Mouse (Mus musculus): ENCODE measurements at regions not wholly inside any gene's neighbourhood (a gene's known extent, or its start where the extent isn't known, plus 50 kb on each side); places are given as distances from the start of the nearest gene placed in this dataset.

DNA sequence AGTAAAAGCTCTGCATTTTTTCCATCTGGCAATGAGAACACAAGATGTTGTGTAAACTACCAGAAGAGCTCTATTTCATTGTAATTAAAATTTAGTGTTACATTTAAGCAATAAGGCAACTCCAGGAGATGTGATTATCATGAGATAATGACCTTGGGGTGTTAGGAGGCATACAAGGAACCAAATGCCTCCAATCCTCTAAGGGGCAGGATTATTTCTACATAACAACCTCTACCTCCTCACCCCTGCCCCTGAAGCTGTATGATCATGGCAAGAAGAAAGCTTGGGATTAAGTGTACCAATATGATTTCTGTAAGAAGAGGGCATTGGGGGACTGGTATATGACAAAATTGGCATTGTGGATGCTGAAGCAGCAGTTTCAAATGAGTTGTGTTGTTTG is 228.8 kb downstream of the Rpl36a-ps1 start:
- Histone ChIP-seq H3K27ac (ENCODE audit: insufficient read depth, low read depth, low read length) (no peak overlapping the region), H3K4me3 (ENCODE audit: insufficient read depth, low read length) (no peak overlapping the region), H3K4me1 (ENCODE audit: control insufficient read depth, insufficient read depth, low read length) (no peaks in the 10 kb centered on the region)
- no peak for TF ChIP-seq POLR2A (IDR thresholded peaks at IDR 0.05; ENCODE audit: borderline replicate concordance, low read depth, low read length)
- no peak for TF ChIP-seq CTCF (IDR thresholded peaks at IDR 0.05; ENCODE audit: low read depth, low read length)

DNA sequence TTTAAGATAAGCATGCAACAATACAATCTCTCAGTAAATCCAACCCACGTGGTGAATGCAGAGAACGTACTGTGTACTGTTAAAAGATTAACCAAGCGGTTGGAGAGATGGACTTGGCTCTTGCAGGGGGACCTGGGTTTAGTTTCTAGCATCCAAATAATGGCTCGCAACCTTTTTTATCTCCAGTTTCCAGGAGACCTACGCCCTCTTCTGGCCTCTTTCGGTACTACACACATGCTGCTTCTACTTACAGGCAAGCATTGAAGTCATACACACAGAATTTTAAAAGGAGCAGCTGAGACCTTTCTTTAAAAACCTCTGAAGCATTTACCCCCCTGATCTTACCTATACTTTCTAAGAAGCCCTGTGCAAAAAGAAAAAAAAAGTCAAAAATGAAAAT is 243.4 kb downstream of the Rpl36a-ps1 start:
- Histone ChIP-seq H3K4me1 (ENCODE audit: control insufficient read depth, insufficient read depth, low read length) (no peaks in the 10 kb centered on the region), H3K27ac (ENCODE audit: insufficient read depth, low read depth, low read length) (no peak overlapping the region), H3K4me3 (ENCODE audit: insufficient read depth, low read length) (no peak overlapping the region)
- TF ChIP-seq POLR2A (IDR thresholded peaks at IDR 0.05; ENCODE audit: borderline replicate concordance, low read depth, low read length) (no peak), CTCF (IDR thresholded peaks at IDR 0.05; ENCODE audit: low read depth, low read length) (no peak)

DNA sequence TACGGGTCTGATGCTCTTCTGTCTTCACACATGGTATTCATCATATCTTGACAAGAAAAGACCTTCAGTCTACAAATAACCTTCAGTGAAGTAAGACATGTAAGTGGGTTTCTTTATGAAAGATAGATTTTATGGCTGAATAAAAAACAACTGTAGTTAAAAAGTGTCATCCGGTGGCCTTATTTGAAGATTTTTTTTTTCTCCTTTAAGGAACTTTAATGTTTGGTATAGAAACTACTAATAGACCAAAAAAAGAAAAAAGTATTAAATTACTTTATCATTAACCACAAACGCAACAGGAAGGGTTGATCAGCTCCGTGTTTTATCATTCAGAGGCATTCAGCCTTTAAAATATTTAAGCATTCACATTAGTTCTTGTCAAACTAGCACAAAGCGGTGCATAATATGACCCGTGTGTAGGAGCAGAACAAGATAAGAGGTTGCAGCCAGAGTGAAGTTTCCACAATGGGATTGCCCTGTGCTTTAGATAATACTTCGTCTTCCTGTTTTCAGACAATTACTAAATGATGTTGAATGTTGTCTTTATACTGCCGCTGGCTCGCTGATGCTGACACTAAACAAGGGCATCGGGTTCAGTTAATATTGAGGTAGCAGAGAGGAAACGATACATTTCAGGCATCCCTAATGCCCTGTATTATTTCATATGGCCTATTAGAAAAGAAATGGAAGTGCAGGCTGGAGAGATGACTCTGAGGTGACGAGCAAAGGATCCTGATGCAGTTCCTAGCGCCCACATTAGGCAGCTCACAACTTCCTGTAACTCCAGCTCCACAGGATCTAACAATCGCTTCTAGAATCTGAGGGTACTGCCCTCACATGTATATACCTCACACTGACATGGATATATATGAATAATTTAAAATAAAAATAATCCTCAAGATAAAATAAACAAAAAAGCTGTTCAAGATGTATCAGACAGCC is 244.8 kb downstream of the Rpl36a-ps1 start:
- no peak overlapping the region for H3K27ac ChIP-seq (ENCODE audit: insufficient read depth, low read depth, low read length)
- H3K4me1 ChIP-seq (ENCODE audit: control insufficient read depth, insufficient read depth, low read length), result no peaks in the 10 kb centered on the region
- TF ChIP-seq CTCF (IDR thresholded peaks at IDR 0.05; ENCODE audit: low read depth, low read length) (no peak), POLR2A (IDR thresholded peaks at IDR 0.05; ENCODE audit: borderline replicate concordance, low read depth, low read length) (no peak)
- no peak overlapping the region for H3K4me3 ChIP-seq (ENCODE audit: insufficient read depth, low read length)

DNA sequence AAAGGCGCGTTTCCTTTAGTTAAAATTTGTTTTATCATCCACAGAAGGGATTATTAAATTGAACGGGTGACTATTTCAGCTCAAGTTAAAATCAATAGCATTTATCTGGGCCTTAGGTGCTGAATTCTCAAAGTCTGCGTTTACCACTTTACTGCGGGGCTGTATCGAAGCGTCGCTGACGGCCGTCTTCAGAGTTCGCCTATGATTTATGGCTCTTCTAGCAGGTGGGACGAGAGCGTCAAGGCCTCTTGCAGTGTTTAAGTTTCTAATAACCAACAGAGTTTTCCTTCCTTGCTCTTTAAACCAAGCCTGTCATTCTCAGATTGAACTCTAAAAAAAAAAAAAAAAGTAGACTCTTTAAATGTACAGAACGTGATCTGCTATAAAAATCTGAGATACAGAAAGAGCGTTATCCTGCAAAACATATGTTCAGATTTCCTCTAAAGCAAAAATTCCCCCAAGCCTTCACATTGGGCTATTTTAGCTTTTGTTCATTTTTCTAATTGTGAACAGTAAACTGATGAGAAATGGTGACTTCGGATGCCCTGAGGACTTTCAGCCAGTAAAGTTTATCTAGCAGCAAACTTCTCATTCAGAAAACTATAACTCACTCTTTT is 246.9 kb downstream of the Rpl36a-ps1 start:
- no peak overlapping the region for H3K27ac ChIP-seq (ENCODE audit: insufficient read depth, low read depth, low read length)
- H3K4me3 ChIP-seq (ENCODE audit: insufficient read depth, low read length), result no peak overlapping the region
- H3K4me1 ChIP-seq (ENCODE audit: control insufficient read depth, insufficient read depth, low read length), result no peaks in the 10 kb centered on the region
- TF ChIP-seq POLR2A (IDR thresholded peaks at IDR 0.05; ENCODE audit: borderline replicate concordance, low read depth, low read length) (no peak), CTCF (IDR thresholded peaks at IDR 0.05; ENCODE audit: low read depth, low read length) (no peak)

DNA sequence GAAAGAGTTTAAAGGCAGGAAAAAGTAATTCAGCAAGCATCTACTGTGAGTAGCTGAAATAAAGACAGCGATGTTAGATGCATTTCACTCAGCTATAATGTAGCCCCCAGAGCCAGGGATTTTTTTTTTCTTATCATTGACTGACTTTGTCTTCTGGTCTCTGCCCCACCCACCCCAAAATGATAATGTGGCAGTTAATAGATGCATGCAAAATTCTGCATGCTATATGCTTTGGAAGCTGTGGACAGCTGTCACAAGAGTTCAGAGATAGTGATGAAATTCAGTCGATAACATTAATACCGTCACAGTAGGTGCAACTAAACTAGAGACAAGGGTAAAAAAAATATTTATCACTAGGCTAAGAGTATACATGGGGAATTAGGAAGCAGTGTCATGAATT is 263.7 kb downstream of the Rpl36a-ps1 start:
- H3K4me3 ChIP-seq (ENCODE audit: insufficient read depth, low read length), result no peak overlapping the region
- no peak overlapping the region for H3K27ac ChIP-seq (ENCODE audit: insufficient read depth, low read depth, low read length)
- TF ChIP-seq CTCF (IDR thresholded peaks at IDR 0.05; ENCODE audit: low read depth, low read length) (no peak), POLR2A (IDR thresholded peaks at IDR 0.05; ENCODE audit: borderline replicate concordance, low read depth, low read length) (no peak)
- no peaks in the 10 kb centered on the region for H3K4me1 ChIP-seq (ENCODE audit: control insufficient read depth, insufficient read depth, low read length)

DNA sequence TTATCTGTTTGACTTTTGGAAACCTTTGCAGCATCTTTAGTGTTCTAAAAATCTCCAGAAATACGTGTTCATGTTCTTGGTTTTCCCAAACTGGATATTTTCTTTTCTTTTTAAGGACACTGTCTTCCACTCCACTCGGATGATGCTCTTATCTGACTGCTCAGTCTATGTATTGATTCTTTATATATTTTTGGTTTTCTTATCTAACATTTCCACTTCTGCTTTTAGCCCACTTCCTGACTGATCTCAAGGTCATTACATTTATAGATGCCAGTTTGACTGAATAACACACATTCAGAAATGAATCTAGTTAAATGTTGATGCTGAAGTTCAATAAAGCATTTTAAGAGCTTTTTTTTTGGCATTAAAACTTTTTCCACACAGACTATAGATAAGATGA is 265.3 kb downstream of the Rpl36a-ps1 start:
- TF ChIP-seq CTCF (IDR thresholded peaks at IDR 0.05; ENCODE audit: low read depth, low read length) (no peak), POLR2A (IDR thresholded peaks at IDR 0.05; ENCODE audit: borderline replicate concordance, low read depth, low read length) (no peak)
- Histone ChIP-seq H3K4me1 (ENCODE audit: control insufficient read depth, insufficient read depth, low read length) (no peaks in the 10 kb centered on the region), H3K27ac (ENCODE audit: insufficient read depth, low read depth, low read length) (no peak overlapping the region), H3K4me3 (ENCODE audit: insufficient read depth, low read length) (no peak overlapping the region)

DNA sequence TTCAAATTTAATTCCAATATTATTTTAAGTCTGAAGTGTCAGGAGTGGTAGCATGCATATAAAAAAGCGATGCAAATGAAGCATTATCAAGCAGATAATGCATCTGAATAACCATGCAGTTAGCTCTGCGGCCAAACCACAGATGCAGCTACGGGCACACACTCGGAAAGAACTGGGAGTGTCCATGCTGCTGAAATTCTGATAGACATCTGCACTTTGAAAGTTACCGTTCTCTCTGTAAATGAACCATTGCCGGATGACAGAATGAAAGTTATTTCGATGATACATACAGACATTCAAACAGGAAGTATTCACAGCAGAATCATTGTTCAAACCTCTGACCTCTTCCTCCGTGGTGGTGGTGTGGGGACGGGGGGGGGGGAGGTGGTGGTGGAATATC is 271.6 kb downstream of the Rpl36a-ps1 start:
- Histone ChIP-seq H3K4me1 (ENCODE audit: control insufficient read depth, insufficient read depth, low read length) (no peaks in the 10 kb centered on the region), H3K27ac (ENCODE audit: insufficient read depth, low read depth, low read length) (no peak overlapping the region), H3K4me3 (ENCODE audit: insufficient read depth, low read length) (no peak overlapping the region)
- TF ChIP-seq POLR2A (IDR thresholded peaks at IDR 0.05; ENCODE audit: borderline replicate concordance, low read depth, low read length) (no peak), CTCF (IDR thresholded peaks at IDR 0.05; ENCODE audit: low read depth, low read length) (no peak)

DNA sequence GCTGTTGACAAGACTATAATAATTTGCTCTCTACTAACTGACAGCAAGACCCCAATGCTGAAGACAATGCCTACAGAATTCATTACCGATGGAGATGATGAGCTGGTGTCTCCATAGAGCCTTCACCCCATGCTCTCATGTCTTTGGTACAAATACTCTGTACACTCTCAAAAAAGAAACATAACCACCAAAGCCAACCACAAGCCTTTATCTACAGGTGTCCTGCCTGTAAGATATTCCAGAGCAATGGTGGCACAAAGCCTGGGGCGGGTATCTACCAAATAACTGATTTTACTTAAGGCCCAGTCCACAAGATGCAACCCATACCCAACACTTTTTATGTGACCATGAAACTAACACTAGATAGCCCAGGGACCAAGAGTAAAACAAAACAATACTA is 273.1 kb downstream of the Rpl36a-ps1 start:
- Histone ChIP-seq H3K4me3 (ENCODE audit: insufficient read depth, low read length) (no peak overlapping the region), H3K27ac (ENCODE audit: insufficient read depth, low read depth, low read length) (no peak overlapping the region), H3K4me1 (ENCODE audit: control insufficient read depth, insufficient read depth, low read length) (no peaks in the 10 kb centered on the region)
- TF ChIP-seq POLR2A (IDR thresholded peaks at IDR 0.05; ENCODE audit: borderline replicate concordance, low read depth, low read length) (no peak), CTCF (IDR thresholded peaks at IDR 0.05; ENCODE audit: low read depth, low read length) (no peak)

DNA sequence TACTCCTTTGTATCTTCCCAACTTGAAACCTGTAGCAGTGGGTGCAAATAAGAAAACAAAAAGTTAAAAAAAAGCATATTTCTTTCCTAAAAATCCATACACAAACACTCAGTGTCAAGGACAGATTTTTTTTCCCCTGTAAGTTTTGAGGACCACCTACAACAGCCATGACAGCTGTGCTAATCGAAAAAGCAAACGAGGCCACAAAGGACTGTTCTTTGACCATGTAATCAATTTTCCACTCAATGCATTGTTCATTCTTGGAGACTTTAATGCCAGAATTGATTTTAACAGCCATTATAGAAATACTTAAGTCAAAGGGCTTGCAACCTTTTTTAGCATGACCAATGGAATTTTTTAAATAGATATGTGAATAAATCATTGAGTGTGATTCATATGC is 286.1 kb downstream of the Rpl36a-ps1 start:
- Histone ChIP-seq H3K4me1 (ENCODE audit: control insufficient read depth, insufficient read depth, low read length) (no peaks in the 10 kb centered on the region), H3K27ac (ENCODE audit: insufficient read depth, low read depth, low read length) (no peak overlapping the region), H3K4me3 (ENCODE audit: insufficient read depth, low read length) (no peak overlapping the region)
- no peak for TF ChIP-seq POLR2A (IDR thresholded peaks at IDR 0.05; ENCODE audit: borderline replicate concordance, low read depth, low read length)
- TF ChIP-seq CTCF (IDR thresholded peaks at IDR 0.05; ENCODE audit: low read depth, low read length), result no peak

DNA sequence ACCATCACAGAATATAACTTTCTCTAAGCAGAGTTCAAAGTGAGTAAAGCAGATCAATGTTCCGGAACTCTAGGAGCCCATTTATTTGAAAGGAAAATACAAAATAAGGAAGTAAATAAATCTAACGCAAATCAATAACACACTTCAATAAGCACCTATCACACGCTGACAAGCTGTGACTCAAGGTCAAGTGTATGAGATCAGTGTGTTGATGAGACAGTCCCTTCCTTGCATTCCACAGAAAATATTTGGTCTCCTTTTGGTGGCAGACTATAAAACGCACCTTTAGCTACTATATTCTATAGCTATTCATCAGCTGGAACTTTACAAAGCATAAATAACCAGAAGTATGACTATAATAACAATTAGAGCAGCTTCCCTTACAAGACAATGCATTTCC is 286.5 kb downstream of the Rpl36a-ps1 start:
- no peaks in the 10 kb centered on the region for H3K4me1 ChIP-seq (ENCODE audit: control insufficient read depth, insufficient read depth, low read length)
- no peak for TF ChIP-seq POLR2A (IDR thresholded peaks at IDR 0.05; ENCODE audit: borderline replicate concordance, low read depth, low read length)
- TF ChIP-seq CTCF (IDR thresholded peaks at IDR 0.05; ENCODE audit: low read depth, low read length), result no peak
- H3K27ac ChIP-seq (ENCODE audit: insufficient read depth, low read depth, low read length), result no peak overlapping the region
- no peak overlapping the region for H3K4me3 ChIP-seq (ENCODE audit: insufficient read depth, low read length)

All from bone marrow macrophage, adult 2 months (primary cell).